Mouse (Mus musculus) thymus, adult 2 months (tissue): Measurements from ENCODE around the gene Rdh13.

Experiments used
- CTCF ChIP-seq: fragments of 200-500 bp; IDR thresholded peaks from 2 replicates; pipeline ENCODE4 v1.5.1; 2012; ENCODE audit warnings: mild to moderate bottlenecking, control low read depth, low read length, moderate library complexity, borderline replicate concordance; ENCODE audit not compliant: control insufficient read depth, poor library complexity, insufficient read depth; ENCODE audit errors: extremely low read depth
- POLR2A ChIP-seq: fragments of 200-500 bp; IDR thresholded peaks from 2 replicates; pipeline ENCODE4 v1.6.1; 2012; ENCODE audit warnings: mild to moderate bottlenecking, low read length, control low read depth, moderate library complexity; ENCODE audit not compliant: control insufficient read depth, poor library complexity, insufficient read depth; ENCODE audit errors: extremely low read depth

DNA sequence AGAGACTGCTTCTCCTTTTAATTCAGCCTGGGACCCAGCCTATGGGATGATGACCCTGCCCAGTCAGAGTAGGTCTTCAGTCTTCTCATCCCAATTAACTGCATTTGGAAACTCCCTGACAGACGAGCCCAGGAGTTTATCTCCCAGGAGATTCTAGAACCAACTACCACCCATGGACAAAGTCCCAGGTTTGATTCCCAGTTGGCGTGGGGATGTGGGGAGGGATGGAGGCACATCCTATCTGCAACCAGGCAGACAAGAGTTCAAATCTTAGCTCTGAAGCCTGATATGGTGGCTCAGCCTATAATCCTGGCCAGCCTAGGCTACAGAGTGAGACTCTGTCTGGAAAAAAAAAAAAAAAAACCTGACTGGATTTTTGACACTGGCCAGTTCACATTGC, 7.7 kb downstream of the Rdh13 start:
- TF ChIP-seq POLR2A (no peak), CTCF (no peak)
